Mouse (Mus musculus): ENCODE results near the gene Asf1b. TPM values are rescaled to one million over a fixed set of nuclear protein-coding genes. Genes with fewer than 3 reads are reported as not detected.

The Asf1b gene
- polyA plus RNA-seq, 1 experiment, result 226 TPM

GRCm38 (mm10) chr8:83999057-83999705 is 43.9 kb downstream of the Asf1b start:
- no peak for TF ChIP-seq GATA1 (IDR thresholded peaks at IDR 0.05; ENCODE audit: low read length)

GRCm38 (mm10) chr8:83999825-84000224 is 44.5 kb downstream of the Asf1b start:
- TF ChIP-seq GATA1 (IDR thresholded peaks at IDR 0.05; ENCODE audit: low read length), result no peak

DNA sequence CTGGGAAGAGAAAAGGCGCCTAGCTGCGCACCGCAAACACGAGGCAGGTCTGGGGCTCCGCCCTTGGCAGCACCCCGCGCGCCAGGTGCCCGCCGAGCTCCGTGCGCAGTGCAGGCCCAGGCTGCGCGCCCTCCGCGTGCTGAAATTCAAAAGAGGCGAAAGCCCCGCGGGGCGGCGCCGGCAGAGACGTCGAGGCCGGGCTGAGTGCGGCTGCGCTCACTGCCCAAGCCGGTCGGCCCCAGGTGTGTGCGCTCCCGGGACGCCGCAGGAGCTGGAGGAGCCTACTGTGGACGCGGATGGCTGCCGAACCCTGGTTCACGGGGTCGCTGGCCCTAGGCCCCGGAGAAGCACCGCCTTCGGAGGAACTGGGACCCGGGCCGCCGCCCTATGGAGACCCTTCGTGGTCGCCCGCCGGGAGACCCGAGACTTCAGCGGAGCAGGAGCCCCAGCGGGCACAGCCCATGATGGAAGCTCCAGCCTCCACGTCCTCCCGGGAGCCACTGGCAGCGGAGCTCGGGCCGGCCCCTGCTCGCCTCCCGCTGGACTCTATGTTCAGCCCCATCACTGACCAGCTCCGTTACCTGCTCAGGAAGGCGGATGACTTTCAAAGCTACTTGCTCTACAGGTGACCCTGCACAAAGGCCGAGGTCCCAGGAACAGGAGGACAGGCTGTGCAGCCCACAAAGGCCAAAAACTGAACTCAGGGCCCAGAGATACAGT is 46.1 kb downstream of the Asf1b start, which contains the start of gene 1700067K01Rik:
1700067K01Rik (plus strand) TSS at position 222 of the 720 bp plus-strand sequence.
- no peak for TF ChIP-seq GATA1 (IDR thresholded peaks at IDR 0.05; ENCODE audit: low read length)

DNA sequence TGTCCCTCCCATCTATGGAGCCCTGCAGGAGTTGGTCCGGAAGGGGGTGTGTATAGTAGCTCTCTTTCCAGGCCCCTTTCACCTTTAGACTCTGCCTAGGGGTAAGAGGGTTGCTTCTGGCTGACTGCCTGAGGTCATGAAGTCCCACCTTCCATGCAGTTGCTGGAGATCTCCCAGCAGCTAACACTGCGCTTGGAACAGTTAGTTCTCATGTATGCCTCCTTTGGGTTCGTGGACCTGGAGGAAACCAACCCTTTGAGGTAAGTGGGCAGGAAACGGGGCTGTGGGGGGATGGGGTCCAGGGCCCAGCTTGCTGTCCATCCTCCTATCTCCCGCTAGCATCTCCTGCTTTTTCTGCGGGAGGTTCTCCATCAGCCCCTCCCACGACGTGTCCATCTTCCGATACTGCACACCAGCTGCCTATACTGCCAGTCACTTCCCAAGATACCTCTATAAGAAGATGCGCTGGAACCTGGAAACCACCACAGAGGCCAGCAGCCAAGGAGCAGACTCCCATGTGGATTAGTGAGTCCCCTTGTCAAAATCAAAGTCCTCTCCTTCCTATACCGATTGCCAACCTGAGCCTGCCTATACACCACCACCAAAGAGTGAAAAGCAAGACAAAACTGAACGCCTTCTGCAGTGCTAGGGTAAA is 47.8 kb downstream of the Asf1b start:
- no peak for TF ChIP-seq GATA1 (IDR thresholded peaks at IDR 0.05; ENCODE audit: low read length)

GRCm38 (mm10) chr8:84003612-84004246 is 48.4 kb downstream of the Asf1b start:
- TF ChIP-seq GATA1 (IDR thresholded peaks at IDR 0.05; ENCODE audit: low read length), result no peak

DNA sequence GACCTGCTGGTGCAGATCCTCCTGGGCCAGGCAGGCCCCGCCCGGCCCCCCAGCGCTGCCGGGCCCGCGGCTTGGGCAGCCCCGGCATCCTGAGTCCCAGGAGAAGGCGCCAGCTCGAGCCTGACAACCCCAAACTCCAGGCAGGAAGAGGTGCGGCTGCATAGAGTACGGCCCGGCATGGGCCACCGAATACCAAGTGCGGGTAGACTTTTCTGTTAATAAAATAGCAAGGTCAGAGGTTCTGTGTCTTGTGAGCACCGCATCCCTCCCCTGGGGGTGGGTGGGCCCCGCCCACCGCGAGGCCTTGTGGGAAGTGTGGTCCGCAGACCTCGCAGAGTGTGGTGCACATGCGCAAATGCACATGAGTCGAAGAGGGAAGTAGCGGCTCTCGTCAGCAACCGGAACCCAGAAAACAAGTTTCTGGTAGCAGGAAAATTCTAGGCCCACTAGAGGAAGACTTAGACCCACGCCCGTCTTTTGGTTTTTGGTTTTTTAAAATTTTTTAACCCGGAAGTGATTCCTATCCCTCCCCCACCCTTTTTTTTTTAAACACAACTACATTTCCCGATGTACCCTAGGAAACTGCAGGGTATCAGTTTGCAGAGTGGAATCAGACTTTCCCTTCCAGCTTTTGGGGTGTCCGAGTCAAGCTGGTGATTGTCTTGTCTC is 49.4 kb downstream of the Asf1b start:
- no peak for TF ChIP-seq GATA1 (IDR thresholded peaks at IDR 0.05; ENCODE audit: low read length)

GRCm38 (mm10) chr8:84008362-84008761 is 53.1 kb downstream of the Asf1b start:
- TF ChIP-seq GATA1 (IDR thresholded peaks at IDR 0.05; ENCODE audit: low read length), result no peak

DNA sequence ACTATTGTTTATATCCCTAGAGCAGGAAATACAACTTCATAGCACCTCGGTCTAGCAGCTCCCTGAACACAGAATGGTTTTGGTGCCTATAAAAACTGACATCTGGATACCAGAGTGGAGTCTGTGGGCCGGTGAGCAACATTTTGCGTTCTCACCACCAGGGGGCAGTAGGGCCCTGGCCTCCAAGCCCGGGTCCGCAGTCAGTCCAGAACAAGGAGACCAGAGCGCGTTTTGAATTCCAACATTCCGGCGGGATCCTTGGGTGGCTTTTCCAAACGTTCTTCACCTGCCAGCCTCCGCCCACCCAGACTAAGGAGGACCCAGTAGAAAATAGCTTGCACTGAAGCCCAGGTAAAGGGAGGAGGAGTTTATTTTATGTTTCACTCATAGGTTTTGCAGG is 54.6 kb downstream of the Asf1b start:
- TF ChIP-seq GATA1 (IDR thresholded peaks at IDR 0.05; ENCODE audit: low read length), result no peak

GRCm38 (mm10) chr8:84010625-84011611 is 55.6 kb downstream of the Asf1b start:
- TF ChIP-seq GATA1 (IDR thresholded peaks at IDR 0.05; ENCODE audit: low read length), result no peak

- TF ChIP-seq GATA1 (IDR thresholded peaks at IDR 0.05; ENCODE audit: low read length), result no peak
Observed at GRCm38 (mm10) chr8:84011705-84012498, 56.6 kb downstream of the Asf1b start, which contains the start of gene 2210011C24Rik. Gene 2210011C24Rik (minus strand): TSS chr8:84012171.

- no peak for TF ChIP-seq GATA1 (IDR thresholded peaks at IDR 0.05; ENCODE audit: low read length)
Observed at GRCm38 (mm10) chr8:84012499-84013165, 57.3 kb downstream of the Asf1b start.

GRCm38 (mm10) chr8:84015833-84016232 is 60.5 kb downstream of the Asf1b start:
- TF ChIP-seq GATA1 (IDR thresholded peaks at IDR 0.05; ENCODE audit: low read length), result no peak

DNA sequence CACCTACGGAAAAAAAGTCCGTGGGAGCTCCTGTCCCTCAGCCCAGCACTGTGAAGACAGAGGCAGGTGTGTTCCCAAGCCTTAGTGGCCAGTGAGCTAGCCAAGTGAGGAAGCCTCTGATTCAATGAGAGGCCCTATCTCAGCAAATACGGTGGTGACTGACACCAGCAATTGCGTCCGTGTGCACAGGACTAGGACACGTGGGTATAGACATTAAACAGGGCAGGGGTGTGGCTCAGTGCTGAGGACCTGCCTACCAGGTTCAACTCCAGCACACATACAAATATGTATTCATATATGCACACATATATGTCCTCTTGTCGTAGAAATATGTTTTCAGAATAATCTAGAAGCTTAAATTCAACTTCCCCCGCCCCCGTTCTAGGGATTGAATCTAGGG is 64.4 kb downstream of the Asf1b start:
- TF ChIP-seq GATA1 (IDR thresholded peaks at IDR 0.05; ENCODE audit: low read length), result no peak

Other genes with a start within 250 kb of the Asf1b start
- gene Ddx39, start 240.3 kb upstream of the Asf1b start, polyA plus RNA-seq (2012), result 61.0 and 78.7 TPM in 2 replicates
- 49.5 and 69.7 TPM in 2 replicates for gene Adgre5, start 214.2 kb upstream of the Asf1b start, polyA plus RNA-seq (2012)
- gene Adgrl1, start 55.4 kb upstream of the Asf1b start, polyA plus RNA-seq (2012), result 28.6 and 31.7 TPM in 2 replicates
- gene Gm10644, start 302 bp upstream of the Asf1b start, polyA plus RNA-seq (2012), result not detected in 2 replicates
- 53.2 and 56.2 TPM in 2 replicates for gene Prkaca, start 17.5 kb downstream of the Asf1b start, polyA plus RNA-seq (2012)
- 275 and 319 TPM in 2 replicates for gene Samd1, start 42.2 kb downstream of the Asf1b start, polyA plus RNA-seq (2012)
- gene 1700067K01Rik, start 46.0 kb downstream of the Asf1b start, polyA plus RNA-seq (2012), result 0.89 and 1.1 TPM in 2 replicates
- gene 2210011C24Rik, start 56.7 kb downstream of the Asf1b start, polyA plus RNA-seq (2012), result not detected in 2 replicates
- gene Palm3, start 66.0 kb downstream of the Asf1b start, polyA plus RNA-seq (2012), result 0.29 and 0.55 TPM in 2 replicates
- not detected in 2 replicates for gene Il27ra, start 87.1 kb downstream of the Asf1b start, polyA plus RNA-seq (2012)
- gene Rln3, start 89.5 kb downstream of the Asf1b start, polyA plus RNA-seq (2012), result not detected in 2 replicates
- gene Gm10643, start 109.6 kb downstream of the Asf1b start, polyA plus RNA-seq (2012), result 0.11 TPM in 2 replicates
- 41.0 and 46.3 TPM in 2 replicates for gene Rfx1, start 111.3 kb downstream of the Asf1b start, polyA plus RNA-seq (2012)
- gene Dcaf15, start 149.3 kb downstream of the Asf1b start, polyA plus RNA-seq (2012), result 60.0 and 74.5 TPM in 2 replicates
- gene Podnl1, start 170.5 kb downstream of the Asf1b start, polyA plus RNA-seq (2012), result 0.02 and 0.03 TPM in 2 replicates
- 18.0 and 21.2 TPM in 2 replicates for gene Cc2d1a, start 192.4 kb downstream of the Asf1b start, polyA plus RNA-seq (2012)
- 0.19 and 0.22 TPM in 2 replicates for gene 4930432K21Rik, start 192.5 kb downstream of the Asf1b start, polyA plus RNA-seq (2012)
- gene Nanos3, start 229.7 kb downstream of the Asf1b start, polyA plus RNA-seq (2012), result not detected in 2 replicates

Data from G1E-ER4 (cell line).